Mouse (Mus musculus): Measurements from ENCODE around the gene Uchl1. TPM values are rescaled to one million over a fixed set of nuclear protein-coding genes. Genes with fewer than 3 reads are reported as not detected.

The Uchl1 gene
- polyA plus RNA-seq, 1 experiment: 16.8 TPM

GRCm38 (mm10) chr5:66687737-66688136 lies 11.8 kb downstream of the Uchl1 start:
- Histone ChIP-seq H3K4me3 (ENCODE audit: insufficient read depth, low read depth, low read length) (no peak overlapping the region), H3K27ac (ENCODE audit: insufficient read depth, low read depth, low read length) (no peak overlapping the region), H3K27me3 (replicated peaks; ENCODE audit: control insufficient read depth, insufficient read depth, low read length) (no peaks in the 10 kb centered on the region), H3K4me1 (ENCODE audit: control insufficient read depth, insufficient read depth, low read length) (no peaks in the 10 kb centered on the region), H3K36me3 (ENCODE audit: control insufficient read depth, insufficient read depth, low read length) (no peaks in the 10 kb centered on the region)
- TF ChIP-seq CTCF (conservative IDR thresholded peaks at IDR 0.05; ENCODE audit: insufficient read depth, insufficient read length, low read depth, low read length): no peak
- no peak for TF ChIP-seq POLR2A (IDR thresholded peaks at IDR 0.05; ENCODE audit: low read depth, low read length)
- no peak for DNase-seq
- 83% methylated on average over 9 of the region's 9 CpGs for WGBS

- H3K27ac ChIP-seq (ENCODE audit: insufficient read depth, low read depth, low read length): no peak overlapping the region
- no peak for DNase-seq
- no peaks in the 10 kb centered on the region for H3K27me3 ChIP-seq (replicated peaks; ENCODE audit: control insufficient read depth, insufficient read depth, low read length)
- H3K4me3 ChIP-seq (ENCODE audit: insufficient read depth, low read depth, low read length): no peak overlapping the region
- no peak for TF ChIP-seq POLR2A (IDR thresholded peaks at IDR 0.05; ENCODE audit: low read depth, low read length)
- H3K36me3 ChIP-seq (ENCODE audit: control insufficient read depth, insufficient read depth, low read length): no peaks in the 10 kb centered on the region
- H3K4me1 ChIP-seq (ENCODE audit: control insufficient read depth, insufficient read depth, low read length): no peaks in the 10 kb centered on the region
- WGBS: 98% methylated on average over 5 of the region's 5 CpGs
Observed at GRCm38 (mm10) chr5:66688286-66688685, 12.4 kb downstream of the Uchl1 start.

DNA sequence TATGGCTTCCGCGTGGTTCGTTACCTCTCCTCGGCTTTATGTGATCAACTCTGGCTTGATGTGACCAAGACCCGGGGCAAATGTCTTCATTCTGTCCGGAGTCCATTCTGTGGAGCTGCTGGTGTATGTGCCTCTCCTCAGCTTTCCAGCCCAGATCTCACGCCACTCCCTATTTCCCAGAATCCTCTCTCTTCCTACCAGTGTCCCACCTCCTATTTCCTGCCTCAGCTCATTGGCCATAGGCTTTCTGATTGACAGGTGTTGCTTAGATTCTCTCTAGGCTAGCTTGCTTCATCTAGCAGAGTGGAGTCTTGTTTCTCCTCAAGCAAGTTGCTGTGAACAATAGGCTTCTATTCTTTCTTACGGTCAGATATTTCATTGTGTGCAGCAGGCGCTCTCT lies 13.9 kb downstream of the Uchl1 start:
- no peaks in the 10 kb centered on the region for H3K36me3 ChIP-seq (ENCODE audit: control insufficient read depth, insufficient read depth, low read length)
- H3K4me1 ChIP-seq (ENCODE audit: control insufficient read depth, insufficient read depth, low read length): no peaks in the 10 kb centered on the region
- no peak for TF ChIP-seq POLR2A (IDR thresholded peaks at IDR 0.05; ENCODE audit: low read depth, low read length)
- no peaks in the 10 kb centered on the region for H3K27me3 ChIP-seq (replicated peaks; ENCODE audit: control insufficient read depth, insufficient read depth, low read length)
- WGBS: 85% methylated on average over 9 of the region's 9 CpGs
- DNase-seq: no peak
- H3K4me3 ChIP-seq (ENCODE audit: insufficient read depth, low read depth, low read length): no peak overlapping the region
- no peak overlapping the region for H3K27ac ChIP-seq (ENCODE audit: insufficient read depth, low read depth, low read length)

- Histone ChIP-seq H3K4me3 (ENCODE audit: insufficient read depth, low read depth, low read length) (no peak overlapping the region), H3K36me3 (ENCODE audit: control insufficient read depth, insufficient read depth, low read length) (no peaks in the 10 kb centered on the region), H3K27me3 (replicated peaks; ENCODE audit: control insufficient read depth, insufficient read depth, low read length) (no peaks in the 10 kb centered on the region), H3K27ac (ENCODE audit: insufficient read depth, low read depth, low read length) (no peak overlapping the region), H3K4me1 (ENCODE audit: control insufficient read depth, insufficient read depth, low read length) (no peaks in the 10 kb centered on the region)
- DNase-seq: no peak
- no peak for TF ChIP-seq POLR2A (IDR thresholded peaks at IDR 0.05; ENCODE audit: low read depth, low read length)
- no peak for TF ChIP-seq CTCF (conservative IDR thresholded peaks at IDR 0.05; ENCODE audit: insufficient read depth, insufficient read length, low read depth, low read length)
- 86% methylated on average over 4 of the region's 4 CpGs for WGBS
Observed at GRCm38 (mm10) chr5:66693231-66693630, 17.3 kb downstream of the Uchl1 start.

GRCm38 (mm10) chr5:66697119-66697518 lies 21.2 kb downstream of the Uchl1 start:
- TF ChIP-seq POLR2A (IDR thresholded peaks at IDR 0.05; ENCODE audit: low read depth, low read length) (no peak), CTCF (conservative IDR thresholded peaks at IDR 0.05; ENCODE audit: insufficient read depth, insufficient read length, low read depth, low read length) (peak; percentile 60)
- DNase-seq: peak; percentile 65

GRCm38 (mm10) chr5:66699911-66700310 lies 24.0 kb downstream of the Uchl1 start:
- Histone ChIP-seq H3K27me3 (replicated peaks; ENCODE audit: control insufficient read depth, insufficient read depth, low read length) (no peaks in the 10 kb centered on the region), H3K4me1 (ENCODE audit: control insufficient read depth, insufficient read depth, low read length) (no peaks in the 10 kb centered on the region), H3K27ac (ENCODE audit: insufficient read depth, low read depth, low read length) (no peak overlapping the region), H3K4me3 (ENCODE audit: insufficient read depth, low read depth, low read length) (no peak overlapping the region), H3K36me3 (ENCODE audit: control insufficient read depth, insufficient read depth, low read length) (no peaks in the 10 kb centered on the region)
- no peak for TF ChIP-seq CTCF (conservative IDR thresholded peaks at IDR 0.05; ENCODE audit: insufficient read depth, insufficient read length, low read depth, low read length)
- no peak for TF ChIP-seq POLR2A (IDR thresholded peaks at IDR 0.05; ENCODE audit: low read depth, low read length)
- 65% methylated on average over 6 of the region's 6 CpGs for WGBS
- no peak for DNase-seq

More at GRCm38 (mm10) chr5:66697119-66697518, 21.2 kb downstream of the Uchl1 start:
- no peaks in the 10 kb centered on the region for H3K27me3 ChIP-seq (replicated peaks; ENCODE audit: control insufficient read depth, insufficient read depth, low read length)
- no peak overlapping the region for H3K27ac ChIP-seq (ENCODE audit: insufficient read depth, low read depth, low read length)
- no peak overlapping the region for H3K4me3 ChIP-seq (ENCODE audit: insufficient read depth, low read depth, low read length)
- H3K4me1 ChIP-seq (ENCODE audit: control insufficient read depth, insufficient read depth, low read length): no peaks in the 10 kb centered on the region
- no peaks in the 10 kb centered on the region for H3K36me3 ChIP-seq (ENCODE audit: control insufficient read depth, insufficient read depth, low read length)

DNA sequence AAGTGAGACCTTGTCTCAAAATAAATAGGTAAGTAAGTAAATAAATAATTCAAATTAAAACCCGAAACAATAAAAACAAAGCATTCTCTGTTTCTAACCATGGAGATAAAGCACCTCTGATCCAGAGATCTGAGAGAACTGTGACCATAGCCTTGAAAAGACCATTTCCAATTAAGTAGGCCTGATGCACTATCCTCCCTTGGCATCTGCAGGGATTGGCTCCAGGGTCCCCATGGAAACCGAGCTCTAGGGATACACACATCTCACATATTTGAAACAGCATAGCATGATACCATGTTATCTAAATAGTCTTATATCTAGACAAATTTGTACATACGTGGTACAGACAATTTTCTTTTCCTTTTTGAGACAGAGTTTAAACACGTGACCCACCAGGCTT lies 26.1 kb downstream of the Uchl1 start:
- 97% methylated on average over 4 of the region's 4 CpGs for WGBS
- TF ChIP-seq CTCF (conservative IDR thresholded peaks at IDR 0.05; ENCODE audit: insufficient read depth, insufficient read length, low read depth, low read length) (no peak), POLR2A (IDR thresholded peaks at IDR 0.05; ENCODE audit: low read depth, low read length) (no peak)
- no peaks in the 10 kb centered on the region for H3K4me1 ChIP-seq (ENCODE audit: control insufficient read depth, insufficient read depth, low read length)

More for the DNA sequence above, 26.1 kb downstream of the Uchl1 start:
- H3K27me3 ChIP-seq (replicated peaks; ENCODE audit: control insufficient read depth, insufficient read depth, low read length): no peaks in the 10 kb centered on the region
- DNase-seq: no peak
- no peak overlapping the region for H3K4me3 ChIP-seq (ENCODE audit: insufficient read depth, low read depth, low read length)
- H3K36me3 ChIP-seq (ENCODE audit: control insufficient read depth, insufficient read depth, low read length): no peaks in the 10 kb centered on the region
- H3K27ac ChIP-seq (ENCODE audit: insufficient read depth, low read depth, low read length): no peak overlapping the region
